Mouse (Mus musculus): ENCODE data around the gene Gnptab.

Gnptab gene

DNA sequence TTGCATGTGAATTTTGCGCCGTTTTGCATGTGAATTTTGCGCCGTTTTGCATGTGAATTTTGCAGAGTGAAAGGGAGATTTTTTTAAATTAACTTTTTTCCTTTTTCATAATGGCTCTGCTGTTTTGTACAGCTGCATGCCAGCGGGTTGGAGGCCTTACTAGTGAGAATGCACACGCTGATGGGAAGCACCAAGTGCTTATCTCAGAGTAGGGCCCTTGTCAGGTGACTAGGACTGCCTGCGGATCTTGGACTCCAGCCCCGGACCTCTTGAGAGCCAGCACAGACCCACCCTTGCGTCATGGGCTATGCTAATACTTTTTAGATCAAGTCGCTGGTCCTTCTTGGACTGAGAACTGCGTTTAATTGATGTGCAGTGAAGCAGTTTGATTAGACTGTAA, 1.1 kb downstream of the Gnptab start:
- peak; percentile 48 to 59 for DNase-seq

GRCm38 (mm10) chr10:88380430-88381060, 1.6 kb downstream of the Gnptab start:
- DNase-seq = peak; percentile 26 to 36

DNA sequence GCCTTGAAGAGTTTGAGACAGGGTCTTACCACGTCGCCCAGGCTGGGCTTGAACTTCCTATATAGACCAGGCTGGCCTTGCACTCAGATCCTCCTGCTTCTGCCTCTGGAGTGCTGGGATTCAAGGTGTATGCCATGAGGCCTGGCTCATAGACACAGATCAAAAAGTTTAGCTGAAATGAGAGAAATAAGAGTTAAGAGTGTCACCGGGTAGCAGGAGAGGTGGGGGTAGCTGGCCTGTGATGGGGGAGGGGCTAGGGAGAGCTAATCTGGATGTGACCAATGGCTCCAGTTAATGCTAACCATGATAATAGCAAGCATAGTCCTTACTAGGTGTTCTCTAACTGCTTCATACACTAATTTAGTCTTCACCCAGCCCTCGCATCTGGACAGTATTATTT, 2.4 kb downstream of the Gnptab start:
- no peak for DNase-seq

DNA sequence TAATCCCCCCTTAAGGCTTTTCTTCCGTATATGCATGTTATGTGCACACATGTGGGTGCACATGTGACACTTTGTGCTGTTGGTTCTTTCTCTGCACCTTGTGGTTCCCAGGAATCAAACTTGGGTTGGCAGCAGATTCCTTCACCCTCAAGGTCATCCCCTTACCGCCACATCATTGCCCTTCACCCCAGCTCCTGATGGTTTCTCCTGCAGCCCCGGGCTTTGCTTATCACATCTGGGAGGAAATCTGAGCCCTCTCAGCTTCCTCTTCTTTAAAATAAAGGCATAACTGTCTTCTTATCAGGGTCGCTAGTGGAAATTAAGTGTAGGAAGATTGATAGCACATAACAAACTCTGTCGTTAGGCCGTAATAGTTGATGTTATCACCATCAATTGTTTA, 3.1 kb downstream of the Gnptab start:
- DNase-seq = no peak

GRCm38 (mm10) chr10:88383479-88383878, 4.5 kb downstream of the Gnptab start:
- DNase-seq = no peak

- DNase-seq = no peak
Measured at GRCm38 (mm10) chr10:88384081-88384480, 5.1 kb downstream of the Gnptab start.

- no peak for DNase-seq
Measured at GRCm38 (mm10) chr10:88385290-88385689, 6.4 kb downstream of the Gnptab start.

GRCm38 (mm10) chr10:88385758-88386157, 6.8 kb downstream of the Gnptab start:
- DNase-seq = no peak

GRCm38 (mm10) chr10:88386251-88386650, 7.3 kb downstream of the Gnptab start:
- DNase-seq = no peak

DNA sequence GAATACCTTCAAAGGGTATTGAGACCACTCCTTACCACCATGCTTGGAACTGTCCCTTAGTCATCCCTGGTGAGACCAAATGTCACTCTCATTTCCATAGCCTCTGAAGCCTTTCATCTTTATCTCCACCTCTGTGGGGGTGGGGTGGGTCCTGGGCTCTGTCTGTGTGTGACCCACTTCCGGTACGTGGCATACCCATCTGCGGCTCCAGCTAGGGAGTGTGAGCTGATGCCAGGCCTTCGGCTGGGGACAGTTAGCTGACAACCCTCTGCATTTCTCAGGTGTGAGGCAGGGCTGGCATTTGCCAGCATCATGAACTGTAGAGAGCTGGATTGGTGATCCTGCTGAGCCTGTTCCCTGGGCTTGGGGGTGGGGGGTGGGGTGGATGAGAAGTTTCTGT, 10.6 kb downstream of the Gnptab start:
- peak in 1 of 2 experiments; percentile 20 for DNase-seq

- DNase-seq = no peak
Measured at GRCm38 (mm10) chr10:88390096-88390790, 11.3 kb downstream of the Gnptab start.

DNA sequence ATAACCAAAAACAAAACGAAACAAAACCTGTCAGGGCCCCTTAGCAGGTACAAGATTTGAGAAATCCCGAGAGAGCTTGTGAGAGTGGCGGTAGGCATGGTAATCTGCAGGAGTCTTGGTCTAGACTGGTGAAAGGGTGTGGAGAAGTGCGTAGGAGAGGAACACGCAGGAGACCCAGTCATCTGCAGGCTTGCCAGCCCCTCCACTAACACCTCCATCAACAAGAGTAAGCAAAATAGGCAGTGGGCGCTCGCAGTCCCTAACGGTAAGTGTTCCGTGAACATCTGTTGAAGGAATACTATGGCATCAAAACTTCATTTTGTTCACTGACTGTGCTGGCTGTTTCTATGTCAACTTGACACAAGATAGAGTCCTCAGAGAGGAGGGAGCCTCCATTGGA, 12.6 kb downstream of the Gnptab start:
- no peak for DNase-seq

DNA sequence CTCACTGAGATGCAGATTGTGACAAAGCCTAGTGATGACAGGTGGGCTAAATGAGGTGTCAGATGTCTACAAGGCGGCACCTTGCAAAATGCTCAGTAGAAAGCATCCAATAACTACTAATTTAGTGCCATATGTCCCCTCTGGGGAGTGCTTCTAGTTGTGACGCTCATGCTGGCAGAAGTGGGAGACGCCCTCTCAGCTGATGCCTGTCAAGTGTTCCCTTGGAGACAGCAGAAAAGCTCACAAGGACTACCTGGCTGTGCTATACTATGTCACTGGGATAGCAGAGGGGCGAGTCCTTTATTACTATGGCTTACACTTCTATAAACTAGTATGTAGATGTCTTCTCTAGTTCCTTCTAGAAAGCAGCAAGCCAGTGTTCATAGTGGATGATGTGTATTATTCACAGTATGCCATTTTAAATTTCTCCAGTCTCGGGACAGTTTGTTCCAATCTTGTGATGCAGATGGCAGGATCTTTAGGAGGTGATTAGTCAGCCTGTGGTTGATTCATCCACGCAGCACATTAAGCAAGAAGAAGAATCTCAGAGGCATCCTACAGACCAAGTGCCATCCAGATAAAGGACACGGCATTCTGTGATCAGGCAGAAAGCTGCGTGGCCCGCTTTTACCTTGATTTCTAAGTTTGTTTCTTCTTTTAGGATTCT, 13.4 kb downstream of the Gnptab start:
- DNase-seq = no peak

GRCm38 (mm10) chr10:88398668-88399243, 19.8 kb downstream of the Gnptab start:
- no peak for DNase-seq

DNA sequence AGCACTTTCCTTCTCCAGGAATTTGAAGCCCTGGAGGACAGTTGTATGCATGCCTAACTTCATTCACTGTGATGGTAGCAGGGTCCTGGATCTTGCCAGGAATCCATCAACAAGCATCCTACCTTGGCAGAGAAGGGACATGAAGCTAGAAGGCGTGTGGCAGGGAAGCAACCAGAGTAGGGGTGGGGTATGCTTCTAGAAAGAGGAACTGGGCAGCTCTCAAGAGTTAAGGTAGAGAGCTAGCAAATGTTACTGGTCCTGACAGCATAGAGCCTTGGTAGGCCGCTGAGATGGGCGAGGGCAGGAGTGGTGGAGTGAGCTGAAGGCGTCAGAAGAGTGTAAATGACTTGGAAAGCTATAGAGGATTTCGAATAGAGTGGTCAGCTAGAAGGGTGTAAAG, 20.3 kb downstream of the Gnptab start:
- no peak for DNase-seq

GRCm38 (mm10) chr10:88403021-88403420, 24.1 kb downstream of the Gnptab start:
- no peak for DNase-seq

DNA sequence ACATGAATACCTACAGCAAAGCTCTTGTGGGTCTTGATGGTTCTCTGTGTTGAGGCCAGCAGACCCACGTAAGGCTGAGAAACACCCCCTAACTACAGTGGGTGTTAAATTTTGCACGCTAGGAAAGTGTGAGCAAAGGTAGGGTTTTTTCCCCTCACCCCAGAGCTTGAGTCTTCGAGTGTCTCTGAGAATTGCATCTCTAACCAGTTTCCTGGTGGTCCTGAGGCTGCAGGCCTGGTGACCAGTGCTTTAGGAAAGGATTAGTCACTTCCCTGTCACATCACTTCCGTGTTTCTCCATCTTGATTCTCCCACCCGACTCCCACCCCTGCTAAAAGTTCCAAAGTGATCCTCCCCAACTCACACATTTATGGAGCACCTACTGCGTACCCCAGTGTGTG, 25.3 kb downstream of the Gnptab start:
- no peak for DNase-seq

GRCm38 (mm10) chr10:88405812-88406211, 26.9 kb downstream of the Gnptab start:
- peak in 1 of 2 experiments; percentile 56 for DNase-seq

DNA sequence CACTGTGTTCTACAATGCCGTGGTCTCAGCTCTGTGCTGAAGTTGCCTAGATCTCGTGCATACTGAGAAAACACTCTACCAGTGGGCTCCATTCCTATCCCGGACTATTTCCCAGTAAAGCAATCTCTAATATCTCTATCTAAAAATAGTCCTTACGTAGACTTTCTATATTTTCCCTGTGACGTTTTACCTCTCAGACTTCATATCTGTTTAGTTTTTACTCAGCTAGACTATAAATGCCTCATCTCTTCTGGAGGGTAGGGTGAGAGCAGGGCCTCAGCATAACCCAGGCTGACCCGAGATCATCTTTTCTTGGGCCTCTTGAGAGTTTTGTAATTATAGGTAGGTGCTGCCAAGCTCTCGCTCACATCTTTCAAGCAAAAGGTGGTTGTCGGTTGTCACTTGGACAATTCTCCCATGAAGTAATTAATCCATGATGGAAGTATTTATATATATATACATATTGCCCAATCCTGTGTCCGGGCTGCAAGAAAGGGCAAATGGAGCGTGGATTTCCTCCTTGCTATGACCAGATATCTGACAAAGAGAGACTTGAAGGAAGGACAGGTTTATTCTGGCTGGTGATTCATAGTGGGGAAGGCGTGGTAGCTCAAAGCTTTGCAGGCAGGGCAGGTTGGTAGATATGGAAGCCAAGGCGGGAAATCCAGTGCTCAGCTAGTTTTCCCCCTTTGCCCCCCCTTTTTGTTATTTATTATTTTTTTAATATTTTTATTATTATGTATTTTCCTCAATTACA, 29.1 kb downstream of the Gnptab start:
- no peak for DNase-seq

DNA sequence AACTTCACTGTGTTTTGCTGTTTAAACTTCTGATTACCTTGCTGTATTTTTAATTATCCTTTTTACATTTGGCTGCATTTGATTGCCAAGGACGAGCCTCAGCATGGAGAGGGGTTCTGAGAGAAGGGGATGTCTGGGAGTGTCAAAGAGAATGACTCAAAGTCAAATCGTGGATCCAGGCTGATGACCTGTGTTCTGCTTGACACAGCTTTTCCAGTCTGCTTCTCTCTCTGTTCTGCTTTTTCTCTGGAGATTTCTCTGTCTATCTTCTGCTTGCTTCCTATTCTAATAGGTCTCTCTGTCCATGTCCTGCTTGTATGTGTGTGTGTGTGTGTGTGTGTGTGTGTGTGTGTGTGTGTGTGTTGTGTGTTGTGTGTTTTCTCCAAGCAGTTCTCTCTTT, 30.8 kb downstream of the Gnptab start:
- no peak for DNase-seq

DNA sequence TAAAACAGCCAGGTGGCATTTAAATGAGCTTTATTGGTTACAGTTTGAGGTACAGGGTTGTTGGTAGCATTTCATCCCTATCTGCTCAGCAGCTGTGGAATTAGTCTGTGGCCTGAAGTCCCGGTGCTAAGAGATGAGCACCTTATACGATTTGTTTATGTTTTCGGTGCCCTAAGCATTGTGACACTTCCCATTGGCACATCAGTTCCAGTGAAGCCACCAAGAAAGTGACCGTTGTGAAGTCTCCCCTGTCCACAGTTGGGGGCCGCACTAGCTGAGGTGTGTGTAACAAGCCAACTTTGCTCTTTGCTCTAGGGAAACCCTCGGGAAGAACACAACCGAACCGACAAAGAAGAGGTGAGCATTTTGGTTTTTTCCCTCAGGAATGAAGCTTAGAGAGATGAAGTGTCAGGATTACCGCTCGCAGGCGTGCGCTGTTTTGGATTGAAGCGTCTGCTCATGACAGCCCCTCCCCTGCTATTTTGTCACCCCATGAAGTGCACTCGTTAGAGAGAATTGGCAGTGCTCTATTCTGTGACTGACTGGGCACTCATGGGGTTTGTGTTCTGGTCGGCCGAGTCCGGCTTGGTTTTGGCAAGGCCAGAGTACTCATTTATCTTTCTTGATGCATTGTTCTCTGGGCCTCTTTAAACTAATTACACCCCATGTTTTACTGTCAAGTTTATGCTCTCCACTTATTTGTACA, 33.5 kb downstream of the Gnptab start:
- no peak for DNase-seq

GRCm38 (mm10) chr10:88417686-88418085, 38.8 kb downstream of the Gnptab start:
- no peak for DNase-seq

All from cerebellum, postnatal 25 days (tissue).